Mouse (Mus musculus): ENCODE data around the gene Ift122.

GRCm38 (mm10) chr6:115913482-115913881 is 60.2 kb downstream of the Ift122 start:
- TF ChIP-seq CHD2 (IDR thresholded peaks at IDR 0.05; ENCODE audit: low read length) = no peak
- no peak for TF ChIP-seq KAT2A (IDR thresholded peaks at IDR 0.05; ENCODE audit: insufficient replicate concordance, low read length)
- TF ChIP-seq POLR2A (IDR thresholded peaks at IDR 0.05; ENCODE audit: low read depth, low read length) = no peak
- no peak for TF ChIP-seq CTCF (conservative IDR thresholded peaks at IDR 0.05 in 1 of 2, IDR thresholded peaks at IDR 0.05 in 1 of 2; ENCODE audit: low read depth in 2 of 2, low read length in 2 of 2)
